Mouse (Mus musculus) midbrain, postnatal 0 days (tissue): ENCODE measurements at regions not wholly inside any gene's neighbourhood (a gene's known extent, or its start where the extent isn't known, plus 50 kb on each side); places are given as distances from the start of the nearest gene placed in this dataset.

Experiments used
- ATAC-seq: fragments of 200-750 bp; cut with Nextera tagmentation; 2 replicates; pipeline ENCODE4 v1.8.0; 2017; ENCODE audit warnings: moderate number of reproducible peaks, mild to moderate bottlenecking, moderate TSS enrichment, moderate library complexity; ENCODE audit not compliant: low FRiP score
- DNase-seq: peaks from one replicate; pipeline ENCODE4 v3.0.0-alpha.2; 2015; ENCODE audit warnings: low spot score
- H3K27ac ChIP-seq: fragments of 300-500 bp; sonication (generic); 2 replicates; pipeline ENCODE4 v1.5.1; 2014; ENCODE audit warnings: low read depth, mild to moderate bottlenecking, low read length, mixed read lengths
- H3K27me3 ChIP-seq: fragments of 300-500 bp; sonication (generic); 2 replicates; pipeline ENCODE4 v1.6.1; 2014; ENCODE audit warnings: low read length, control low read depth, mixed read lengths; ENCODE audit not compliant: insufficient read depth
- H3K36me3 ChIP-seq: fragments of 300-500 bp; sonication (generic); 2 replicates; pipeline ENCODE4 v1.6.1; 2014; ENCODE audit warnings: low read length, control low read depth, mixed read lengths; ENCODE audit not compliant: insufficient read depth
- H3K4me1 ChIP-seq: fragments of 300-500 bp; sonication (generic); 2 replicates; pipeline ENCODE4 v1.6.1; 2014; ENCODE audit warnings: mild to moderate bottlenecking, control low read depth, antibody characterized with exemption, low read length, mixed read lengths; ENCODE audit not compliant: insufficient read depth
- H3K4me2 ChIP-seq: fragments of 300-500 bp; sonication (generic); 2 replicates; pipeline ENCODE4 v1.6.1; 2014; ENCODE audit warnings: low read depth, mild to moderate bottlenecking, low read length, mixed read lengths; ENCODE audit not compliant: poor library complexity, severe bottlenecking
- H3K4me3 ChIP-seq: fragments of 300-500 bp; sonication (generic); 2 replicates; pipeline ENCODE4 v1.5.1; 2014; ENCODE audit warnings: low read depth, mild to moderate bottlenecking, low read length, moderate library complexity
- H3K9ac ChIP-seq: fragments of 300-500 bp; sonication (generic); replicated peaks from 2 replicates; pipeline ENCODE4 v1.6.1; 2014; ENCODE audit warnings: mild to moderate bottlenecking, low read length, moderate library complexity, mixed read lengths; ENCODE audit not compliant: poor library complexity, severe bottlenecking
- H3K9me3 ChIP-seq: fragments of 300-500 bp; sonication (generic); 2 replicates; pipeline ENCODE4 v1.6.1; 2016; ENCODE audit warnings: low read length, control low read depth
- CTCF ChIP-seq: IDR thresholded peaks from 2 replicates; pipeline ENCODE4 v1.5.1; 2016; ENCODE audit warnings: antibody characterized with exemption, mild to moderate bottlenecking
- whole genome bisulfite sequencing: fragments of 180-500 bp; shearing (Covaris S2); extraction: QIAGEN DNeasy Blood & Tissue Kit; methylation state at CpG from one replicate; pipeline ENCODE4 v1.1.7; 2014; 5-methylcytosine and 5-hydroxymethylcytosine counted together

GRCm38 (mm10) chr13:11490766-11491165 is 616.0 kb downstream of the Ryr2 start:
- 91% methylated on average over 3 of the region's 3 CpGs for WGBS
- Histone ChIP-seq H3K4me3 (no peak overlapping the region), H3K9ac (no peak overlapping the region), H3K4me2 (no peak overlapping the region), H3K27me3 (no peaks in the 10 kb centered on the region), H3K36me3 (no peaks in the 10 kb centered on the region), H3K9me3 (no peaks in the 10 kb centered on the region), H3K4me1 (no peaks in the 10 kb centered on the region), H3K27ac (no peak overlapping the region)
- DNase-seq (no peak), ATAC-seq (no peak)
- TF ChIP-seq CTCF = no peak

GRCm38 (mm10) chr13:11483142-11483541 is 623.6 kb downstream of the Ryr2 start:
- H3K9me3 ChIP-seq = no peaks in the 10 kb centered on the region
- H3K27ac ChIP-seq = no peak overlapping the region
- DNase-seq = no peak
- 0 out of 2 replicates have a peak, but pooled peaks cover 2% of the 10 kb centered on the region for H3K4me1 ChIP-seq
- WGBS = 78% methylated on average over 1 of the region's 1 CpGs
- no peaks in the 10 kb centered on the region for H3K36me3 ChIP-seq
- no peak overlapping the region for H3K9ac ChIP-seq
- H3K27me3 ChIP-seq = no peaks in the 10 kb centered on the region
- no peak overlapping the region for H3K4me2 ChIP-seq
- H3K4me3 ChIP-seq = no peak overlapping the region
- no peak for TF ChIP-seq CTCF
- no peak for ATAC-seq

GRCm38 (mm10) chr13:11482701-11483100 is 624.0 kb downstream of the Ryr2 start:
- H3K36me3 ChIP-seq = no peaks in the 10 kb centered on the region
- H3K27ac ChIP-seq = no peak overlapping the region
- TF ChIP-seq CTCF = no peak
- 0 out of 2 replicates have a peak, but pooled peaks cover 2% of the 10 kb centered on the region for H3K4me1 ChIP-seq
- DNase-seq = no peak
- H3K27me3 ChIP-seq = no peaks in the 10 kb centered on the region
- H3K9ac ChIP-seq = no peak overlapping the region
- no peak overlapping the region for H3K4me3 ChIP-seq
- ATAC-seq = no peak
- no peak overlapping the region for H3K4me2 ChIP-seq
- H3K9me3 ChIP-seq = no peaks in the 10 kb centered on the region
- WGBS = 13% methylated on average over 3 of the region's 3 CpGs

- H3K4me3 ChIP-seq = no peak overlapping the region
- no peaks in the 10 kb centered on the region for H3K4me1 ChIP-seq
- H3K9me3 ChIP-seq = no peaks in the 10 kb centered on the region
- no peak overlapping the region for H3K4me2 ChIP-seq
- ATAC-seq (no peak), DNase-seq (no peak)
- no peak overlapping the region for H3K9ac ChIP-seq
- WGBS = 86% methylated on average over 2 of the region's 2 CpGs
- no peak for TF ChIP-seq CTCF
- H3K36me3 ChIP-seq = no peaks in the 10 kb centered on the region
- H3K27ac ChIP-seq = no peak overlapping the region
- H3K27me3 ChIP-seq = no peaks in the 10 kb centered on the region
Measured at GRCm38 (mm10) chr13:11460251-11460650, 646.5 kb downstream of the Ryr2 start.

DNA sequence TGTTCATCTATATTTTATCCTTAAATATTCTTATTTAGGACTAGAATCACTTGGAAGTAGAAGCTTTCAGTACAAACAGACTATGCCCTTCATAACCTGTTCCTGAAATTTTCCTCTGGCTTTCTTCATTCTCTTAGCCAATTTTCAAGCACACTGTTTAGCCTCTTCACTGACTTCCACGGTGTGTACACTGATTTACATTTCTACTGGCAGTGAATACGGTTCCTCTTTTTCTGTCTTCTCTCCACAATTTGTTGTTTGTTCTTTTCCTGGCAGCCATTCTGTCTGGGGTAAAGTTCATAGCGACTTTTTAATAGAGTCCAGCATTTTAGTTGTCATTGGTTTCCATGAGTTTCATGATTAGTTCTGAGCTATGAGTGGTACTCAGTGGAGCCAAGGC is 651.6 kb downstream of the Ryr2 start:
- H3K36me3 ChIP-seq = no peaks in the 10 kb centered on the region
- H3K9me3 ChIP-seq = no peaks in the 10 kb centered on the region
- H3K4me1 ChIP-seq = no peaks in the 10 kb centered on the region
- ATAC-seq (no peak), DNase-seq (peak; percentile 6)
- H3K27me3 ChIP-seq = no peaks in the 10 kb centered on the region
- H3K4me2 ChIP-seq = no peak overlapping the region
- H3K27ac ChIP-seq = no peak overlapping the region
- no peak overlapping the region for H3K4me3 ChIP-seq
- no peak for TF ChIP-seq CTCF
- 72% methylated on average over 3 of the region's 3 CpGs for WGBS
- no peak overlapping the region for H3K9ac ChIP-seq

DNA sequence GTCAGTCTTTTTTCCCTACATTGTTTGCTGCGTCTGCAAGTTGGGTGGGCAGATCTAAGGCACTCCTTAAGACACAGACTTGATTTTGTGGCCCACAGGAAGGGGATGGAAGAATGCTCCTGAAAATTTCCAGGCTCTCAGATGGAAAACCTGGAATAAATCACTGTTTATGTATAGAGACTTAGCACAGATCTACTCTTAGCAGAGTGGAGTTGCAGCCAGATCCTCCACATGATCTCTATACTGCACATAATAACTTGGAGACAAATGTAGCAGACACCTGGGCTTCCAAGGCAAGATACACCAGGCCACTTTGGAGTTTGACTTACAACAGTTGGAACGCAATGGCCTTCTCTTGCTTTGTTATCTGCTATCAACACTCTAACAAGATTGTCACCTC is 654.3 kb downstream of the Ryr2 start:
- Histone ChIP-seq H3K9me3 (no peaks in the 10 kb centered on the region), H3K9ac (no peak overlapping the region), H3K36me3 (no peaks in the 10 kb centered on the region), H3K27ac (no peak overlapping the region), H3K4me1 (no peaks in the 10 kb centered on the region), H3K4me2 (no peak overlapping the region), H3K27me3 (no peaks in the 10 kb centered on the region), H3K4me3 (no peak overlapping the region)
- no peak for TF ChIP-seq CTCF
- 78% methylated on average over 2 of the region's 2 CpGs for WGBS
- DNase-seq (no peak), ATAC-seq (no peak)
